Mouse (Mus musculus) urinary bladder, postnatal 14 days (tissue): Measurements from ENCODE around the gene Efna2.

Experiments
- DNase-seq: peaks from one replicate; pipeline ENCODE4 v3.0.0; 2021; ENCODE audit warnings: low spot score

Efna2 gene

DNA sequence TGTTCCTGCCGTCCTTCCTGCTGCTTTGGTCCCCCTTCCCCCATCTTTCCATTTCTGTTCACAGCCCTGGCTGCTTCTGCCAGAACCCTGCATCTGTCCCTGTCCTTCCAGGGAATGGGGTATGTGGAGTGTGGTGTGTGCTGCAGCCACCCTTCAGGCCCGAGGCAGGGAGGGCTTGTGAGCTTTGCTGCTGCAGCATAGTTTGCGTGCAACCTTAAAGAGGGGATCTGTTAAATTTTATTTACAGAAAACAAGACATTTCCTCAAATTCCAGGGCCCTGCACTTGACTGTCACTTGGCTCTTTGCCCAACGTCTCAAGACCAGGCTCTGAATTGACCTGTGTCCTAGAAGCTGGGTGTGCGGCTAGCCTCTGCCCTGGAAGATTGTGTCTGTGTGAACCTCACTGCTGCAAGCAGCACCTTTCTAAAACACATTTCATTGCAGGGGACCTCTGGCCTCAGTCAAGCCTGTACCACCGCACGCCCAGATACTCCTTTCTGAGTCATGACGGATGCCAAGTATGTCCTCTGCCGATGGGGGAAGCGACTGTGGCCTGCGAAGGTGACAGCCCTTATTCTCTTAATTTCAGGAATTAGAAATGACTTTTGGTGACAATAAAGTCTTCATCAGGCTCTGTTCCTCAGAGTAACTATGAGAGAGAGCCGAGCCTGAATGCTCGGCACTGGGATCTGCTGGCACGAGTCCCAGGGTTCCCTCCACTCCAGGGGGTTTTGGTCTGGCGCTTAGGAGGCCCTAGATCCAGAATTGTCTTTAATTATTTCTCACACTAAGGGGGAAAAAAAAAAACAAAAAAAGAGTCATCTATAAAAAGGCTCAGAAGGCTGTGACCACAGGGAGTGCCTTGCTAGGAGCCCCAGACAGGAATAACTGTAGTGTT lies 48.8 kb downstream of the Efna2 start:
- no peak for DNase-seq

DNA sequence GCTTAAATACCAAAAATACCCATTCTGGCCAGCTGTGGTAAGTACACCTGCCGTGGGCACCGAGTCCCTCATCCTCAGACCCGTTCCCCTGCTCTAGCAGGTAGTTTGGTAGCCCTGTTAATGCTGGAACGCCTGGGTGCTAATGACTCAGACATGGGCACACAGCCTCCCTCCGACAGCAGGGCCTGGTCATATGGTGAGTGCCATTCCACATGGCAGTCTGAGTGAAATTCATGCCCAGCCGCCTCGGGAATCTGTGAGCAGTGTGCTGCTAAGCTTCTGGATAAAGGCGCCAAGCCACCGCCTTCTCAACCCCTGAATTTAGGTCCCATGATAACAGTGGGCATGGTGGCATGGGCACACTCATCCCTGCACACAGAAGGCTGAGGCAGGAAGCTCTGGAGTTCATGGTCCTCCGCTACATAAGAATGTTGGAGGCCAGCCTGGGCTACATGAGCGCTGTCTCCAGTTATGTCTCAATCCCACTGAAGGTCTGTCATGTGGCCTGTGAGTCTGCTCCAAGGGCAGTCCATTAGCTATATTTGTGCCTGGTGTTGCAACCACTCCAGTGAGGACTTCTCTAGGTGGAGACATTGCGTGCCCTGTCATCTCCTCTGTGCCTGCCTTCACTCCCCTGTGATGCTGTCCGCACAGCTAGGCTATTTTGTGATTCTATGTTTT lies 57.0 kb downstream of the Efna2 start:
- DNase-seq = no peak

DNA sequence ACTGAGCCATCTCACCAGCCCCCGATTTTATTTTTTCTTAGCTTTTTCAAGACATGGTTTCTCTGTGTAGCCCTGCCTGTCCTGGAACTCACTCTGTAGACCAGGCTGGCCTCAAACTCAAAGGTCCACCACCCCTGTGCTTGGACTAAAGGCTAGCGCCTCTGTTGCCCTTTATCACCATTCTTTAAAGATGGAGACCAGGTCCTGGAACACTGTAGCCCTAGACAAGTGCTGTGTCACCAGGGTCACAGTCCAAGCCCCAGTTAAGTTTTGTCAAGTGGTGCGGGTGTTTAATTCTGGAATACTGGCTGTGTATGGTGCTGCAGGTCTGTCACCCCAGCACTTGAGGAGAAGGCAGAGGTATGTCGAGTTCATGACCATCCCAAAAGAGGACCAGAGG lies 57.7 kb downstream of the Efna2 start:
- no peak for DNase-seq

DNA sequence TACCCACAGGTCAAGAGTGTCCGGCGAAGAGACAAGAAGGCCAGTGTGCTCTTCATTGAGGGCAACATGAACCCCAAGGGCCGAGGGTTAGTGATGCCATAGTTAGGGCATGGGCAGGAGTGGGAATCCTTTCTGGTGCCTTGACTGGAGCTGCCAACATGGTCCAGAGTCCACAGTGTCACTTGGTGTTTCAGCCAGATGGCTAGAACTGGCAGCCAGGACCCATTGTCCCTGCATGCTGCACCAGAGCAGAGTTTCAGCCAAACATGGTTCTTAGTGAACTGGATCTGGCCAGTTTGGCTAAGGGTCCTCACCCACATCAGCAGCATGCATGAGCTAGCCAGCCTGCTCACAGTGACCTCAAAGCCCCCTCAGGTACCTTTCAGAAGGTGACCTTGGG lies 59.0 kb downstream of the Efna2 start:
- DNase-seq = no peak
